Mouse (Mus musculus) liver, postnatal 0 days (tissue): Measurements from ENCODE around the gene Mcur1. TPM values are rescaled to one million over a fixed set of nuclear protein-coding genes. Genes with fewer than 3 reads are reported as not detected.

ENCODE experiments used
- ATAC-seq: fragments of 200-750 bp; cut with Nextera tagmentation; 2 replicates; pipeline ENCODE4 v1.8.0; 2017; ENCODE audit warnings: mild to moderate bottlenecking, moderate library complexity
- DNase-seq: peaks from one replicate; pipeline ENCODE4 v3.0.0-alpha.2; 2016
- H3K27ac ChIP-seq: fragments of 300-500 bp; sonication (generic); 2 replicates; pipeline ENCODE4 v1.5.1; 2014; ENCODE audit warnings: antibody characterized with exemption, moderate library complexity, mild to moderate bottlenecking, low read depth
- H3K27me3 ChIP-seq: fragments of 300-500 bp; sonication (generic); 2 replicates; pipeline ENCODE4 v1.6.1; 2014; ENCODE audit warnings: low read length, control low read depth, mixed read lengths; ENCODE audit not compliant: insufficient read depth
- H3K36me3 ChIP-seq: fragments of 300-500 bp; sonication (generic); replicated peaks from 2 replicates; pipeline ENCODE4 v1.6.1; 2014; ENCODE audit warnings: mild to moderate bottlenecking, control low read depth, low read length, moderate library complexity, mixed read lengths; ENCODE audit not compliant: insufficient read depth
- H3K4me1 ChIP-seq: fragments of 300-500 bp; sonication (generic); 2 replicates; pipeline ENCODE4 v1.6.1; 2014; ENCODE audit warnings: antibody characterized with exemption, mild to moderate bottlenecking, control low read depth; ENCODE audit not compliant: insufficient read depth
- H3K4me2 ChIP-seq: fragments of 300-500 bp; sonication (generic); 2 replicates; pipeline ENCODE4 v1.6.1; 2014; ENCODE audit warnings: low read depth, mild to moderate bottlenecking, low read length, moderate library complexity, mixed read lengths
- H3K4me3 ChIP-seq: fragments of 300-500 bp; sonication (generic); 2 replicates; pipeline ENCODE4 v1.5.1; 2014; ENCODE audit warnings: low read depth, low read length
- H3K9ac ChIP-seq: fragments of 300-500 bp; sonication (generic); replicated peaks from 2 replicates; pipeline ENCODE4 v1.6.1; 2014; ENCODE audit warnings: mild to moderate bottlenecking, moderate library complexity
- H3K9me3 ChIP-seq: fragments of 300-500 bp; sonication (generic); 2 replicates; pipeline ENCODE4 v1.6.1; 2016; ENCODE audit warnings: mild to moderate bottlenecking, control low read depth, low read length, mixed read lengths
- CTCF ChIP-seq: sonication (generic); IDR thresholded peaks from 2 replicates; pipeline ENCODE4 v1.5.1; 2016; ENCODE audit warnings: antibody characterized with exemption, low read depth
- EP300 ChIP-seq: IDR thresholded peaks from 2 replicates; pipeline ENCODE4 v1.6.1; 2016; ENCODE audit warnings: antibody characterized with exemption, low read depth, mild to moderate bottlenecking
- WGBS: fragments of 180-500 bp; shearing (Covaris S2); extraction: QIAGEN DNeasy Blood & Tissue Kit; methylation state at CpG from one replicate; pipeline ENCODE4 v1.1.7; 2014; ENCODE audit not compliant: insufficient replicate concordance; 5-methylcytosine and 5-hydroxymethylcytosine counted together
- polyA plus RNA-seq: library from polyadenylated mRNA; unstranded; fragments of >200 nt; fragmentation: Nextera tagmentation; extraction: Ambion mirVana; gene quantifications from 2 replicates; pipeline ENCODE4 v1.2.1, GENCODE M21; 2015

Mcur1 gene
- polyA plus RNA-seq, result 8.8 and 8.9 TPM in 2 replicates

DNA sequence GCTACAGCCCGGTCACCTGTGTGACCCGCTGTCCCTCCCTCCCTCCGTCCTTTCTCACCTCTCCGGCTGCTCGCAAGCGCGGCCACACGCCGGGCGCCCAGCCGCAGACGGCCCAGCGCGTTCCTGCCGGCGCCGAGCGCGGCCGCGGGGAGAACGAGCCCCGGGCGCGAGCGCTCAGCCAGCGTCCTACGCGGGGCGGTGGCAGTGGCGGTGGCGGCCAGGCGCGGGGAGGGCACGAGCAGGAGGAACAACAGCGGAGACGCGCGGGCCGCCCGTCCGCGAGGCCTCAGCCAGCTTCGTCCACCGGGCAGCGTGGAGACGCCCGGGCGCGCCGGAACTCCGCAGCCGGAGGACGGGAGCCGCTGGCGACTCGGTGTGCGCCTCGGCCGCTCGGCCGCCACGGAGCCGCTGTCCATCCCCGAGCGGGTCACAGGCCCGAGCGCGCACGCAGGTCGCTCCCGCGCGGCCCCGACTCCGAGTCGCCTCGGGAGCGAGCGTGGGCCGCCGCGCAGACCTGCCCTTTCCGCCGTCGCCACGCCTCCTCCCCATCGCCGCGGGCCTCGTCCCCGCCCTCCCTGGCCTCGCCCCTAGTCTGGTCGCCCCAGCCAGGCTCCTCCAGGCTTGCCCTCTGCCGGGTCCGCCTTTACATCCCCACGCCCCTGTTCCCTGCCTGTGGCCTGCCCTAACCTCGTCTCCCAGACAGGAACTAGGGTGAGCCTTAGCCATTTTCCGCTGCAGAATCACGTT, at the start of gene Mcur1:
Gene Mcur1, minus strand, starts transcription at position 481 of the 747 bp plus-strand sequence.
- no peaks in the 10 kb centered on the region for H3K9me3 ChIP-seq
- H3K9ac ChIP-seq, result peak within 1 kb of the TSS; percentile 74
- peaks cover 14% of the 10 kb centered on the region for H3K4me1 ChIP-seq
- peak within 1 kb of the TSS; percentile 93 for H3K27ac ChIP-seq
- ATAC-seq (peak; percentile 96), DNase-seq (peak; percentile 98)
- H3K36me3 ChIP-seq, result no peaks in the 10 kb centered on the region
- H3K27me3 ChIP-seq, result no peaks in the 10 kb centered on the region
- H3K4me2 ChIP-seq, result peak within 1 kb of the TSS; percentile 99
- WGBS, result under 1% methylated on average over 66 of the region's 100 CpGs
- TF ChIP-seq CTCF (no peak), EP300 (no peak)
- H3K4me3 ChIP-seq, result peak within 1 kb of the TSS; percentile 72

DNA sequence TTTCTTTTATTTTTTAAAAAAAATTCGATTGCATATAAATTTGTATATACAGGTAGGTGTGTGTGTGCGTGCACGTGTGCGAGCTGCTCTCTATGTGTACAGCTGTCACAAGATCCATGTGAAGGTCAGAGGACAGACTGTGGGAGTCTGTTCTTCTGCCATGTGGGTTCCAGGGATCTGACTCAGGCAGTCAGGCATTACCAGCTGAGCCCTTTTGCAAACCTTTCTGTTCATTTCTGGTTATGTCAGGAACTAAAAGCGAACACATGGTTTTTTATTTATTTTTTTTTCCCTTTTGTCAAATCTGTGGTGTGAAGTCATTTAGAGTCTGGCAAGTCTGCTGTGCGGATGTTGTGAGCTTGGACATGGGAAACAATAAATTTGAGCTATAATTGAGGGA, 48.9 kb upstream of the Mcur1 start:
- H3K4me3 ChIP-seq, result no peak overlapping the region
- no peaks in the 10 kb centered on the region for H3K27me3 ChIP-seq
- 79% methylated on average over 6 of the region's 6 CpGs for WGBS
- no peaks in the 10 kb centered on the region for H3K9me3 ChIP-seq
- H3K27ac ChIP-seq, result no peak overlapping the region
- no peaks in the 10 kb centered on the region for H3K4me1 ChIP-seq
- H3K4me2 ChIP-seq, result no peak overlapping the region
- TF ChIP-seq CTCF (no peak), EP300 (no peak)
- ATAC-seq (no peak), DNase-seq (no peak)
- H3K36me3 ChIP-seq, result no peaks in the 10 kb centered on the region
- no peak overlapping the region for H3K9ac ChIP-seq

DNA sequence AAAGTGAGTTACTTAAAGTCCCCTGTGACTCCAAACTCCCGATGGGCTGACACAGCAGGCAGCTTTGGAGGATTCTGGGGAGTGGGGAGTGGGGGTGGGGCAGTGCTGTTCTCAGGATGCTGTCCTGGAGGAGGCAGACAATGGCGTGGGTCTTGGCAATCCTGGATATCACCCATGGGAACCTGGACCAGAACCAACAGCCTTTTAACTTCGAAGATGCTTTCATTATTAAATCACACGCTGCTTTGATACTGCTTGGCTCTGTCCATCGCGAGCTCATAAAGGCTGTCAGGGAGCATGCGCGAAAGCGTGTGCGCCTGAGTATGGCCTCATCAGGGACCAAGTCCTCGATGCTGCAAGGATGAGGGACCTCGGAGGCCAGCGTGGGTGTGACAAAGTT, 43.1 kb upstream of the Mcur1 start:
- no peak overlapping the region for H3K4me3 ChIP-seq
- TF ChIP-seq CTCF (no peak), EP300 (no peak)
- H3K4me2 ChIP-seq, result no peak overlapping the region
- ATAC-seq (no peak), DNase-seq (no peak)
- H3K27me3 ChIP-seq, result no peaks in the 10 kb centered on the region
- H3K27ac ChIP-seq, result no peak overlapping the region
- no peaks in the 10 kb centered on the region for H3K36me3 ChIP-seq
- H3K9ac ChIP-seq, result no peak overlapping the region
- H3K9me3 ChIP-seq, result no peaks in the 10 kb centered on the region
- H3K4me1 ChIP-seq, result no peaks in the 10 kb centered on the region
- WGBS, result 72% methylated on average over 13 of the region's 13 CpGs

GRCm38 (mm10) chr13:43602440-43602839, 42.4 kb upstream of the Mcur1 start:
- TF ChIP-seq CTCF, result no peak
- no peak for TF ChIP-seq EP300
- no peaks in the 10 kb centered on the region for H3K4me1 ChIP-seq
- no peak for ATAC-seq
- 72% methylated on average over 2 of the region's 2 CpGs for WGBS
- H3K9me3 ChIP-seq, result no peaks in the 10 kb centered on the region
- H3K9ac ChIP-seq, result no peak overlapping the region
- no peak overlapping the region for H3K4me3 ChIP-seq
- H3K4me2 ChIP-seq, result no peak overlapping the region
- H3K27me3 ChIP-seq, result no peaks in the 10 kb centered on the region
- no peaks in the 10 kb centered on the region for H3K36me3 ChIP-seq
- no peak overlapping the region for H3K27ac ChIP-seq
- DNase-seq, result no peak

DNA sequence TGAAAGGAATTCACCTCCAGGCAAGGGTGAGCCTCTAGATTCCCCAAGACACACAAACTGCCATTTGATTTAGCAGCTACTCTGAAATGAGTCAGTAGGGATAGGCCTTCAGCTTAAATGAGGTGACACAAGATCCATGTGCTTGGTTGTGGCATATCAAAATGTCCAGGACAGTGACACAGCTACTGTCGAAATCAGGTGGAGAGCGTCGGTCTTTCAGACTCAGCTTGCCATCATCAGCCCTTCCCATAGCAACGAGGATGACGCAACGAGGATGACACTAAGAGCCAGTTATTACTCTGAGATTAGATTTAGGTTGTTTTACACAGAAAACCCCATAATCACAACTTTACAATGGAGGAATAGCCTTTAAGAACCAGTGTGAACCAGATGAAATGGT, 41.0 kb upstream of the Mcur1 start:
- no peak overlapping the region for H3K9ac ChIP-seq
- ATAC-seq, result no peak
- H3K36me3 ChIP-seq, result no peaks in the 10 kb centered on the region
- no peaks in the 10 kb centered on the region for H3K27me3 ChIP-seq
- no peaks in the 10 kb centered on the region for H3K4me1 ChIP-seq
- H3K27ac ChIP-seq, result no peak overlapping the region
- no peak for TF ChIP-seq EP300
- no peak for TF ChIP-seq CTCF
- no peaks in the 10 kb centered on the region for H3K9me3 ChIP-seq
- WGBS, result 75% methylated on average over 6 of the region's 6 CpGs
- no peak overlapping the region for H3K4me2 ChIP-seq
- no peak overlapping the region for H3K4me3 ChIP-seq
- DNase-seq, result no peak

DNA sequence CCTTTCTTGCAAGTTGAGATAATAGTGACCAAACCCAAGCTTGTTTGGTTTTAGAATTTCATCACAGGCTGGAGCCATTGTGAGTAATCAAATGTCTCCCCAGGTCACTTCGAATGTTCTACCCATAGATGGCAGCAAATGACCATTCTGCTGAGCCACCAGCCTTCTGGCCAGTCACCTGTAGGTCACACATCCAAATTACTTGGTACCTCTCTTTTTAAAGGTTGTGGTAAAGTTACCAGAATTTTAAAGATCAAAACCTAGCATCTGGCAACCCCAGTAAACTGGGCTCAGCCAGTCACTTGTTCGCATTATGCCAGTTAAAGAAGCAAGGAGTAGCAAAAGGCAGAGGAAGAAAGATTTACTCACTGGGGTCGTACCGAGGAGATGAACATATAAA, 35.9 kb upstream of the Mcur1 start:
- no peaks in the 10 kb centered on the region for H3K4me1 ChIP-seq
- H3K27me3 ChIP-seq, result peaks cover 4% of the 10 kb centered on the region; the same call in 1 of the 2 replicates
- no peaks in the 10 kb centered on the region for H3K36me3 ChIP-seq
- WGBS, result 58% methylated on average over 4 of the region's 4 CpGs
- no peak overlapping the region for H3K4me2 ChIP-seq
- H3K4me3 ChIP-seq, result no peak overlapping the region
- no peak overlapping the region for H3K9ac ChIP-seq
- H3K9me3 ChIP-seq, result no peaks in the 10 kb centered on the region
- no peak for ATAC-seq
- TF ChIP-seq EP300 (no peak), CTCF (peak; percentile 81)
- peak; percentile 49 for DNase-seq
- no peak overlapping the region for H3K27ac ChIP-seq
